Mouse (Mus musculus): ENCODE results near the gene Tubd1.

DNA sequence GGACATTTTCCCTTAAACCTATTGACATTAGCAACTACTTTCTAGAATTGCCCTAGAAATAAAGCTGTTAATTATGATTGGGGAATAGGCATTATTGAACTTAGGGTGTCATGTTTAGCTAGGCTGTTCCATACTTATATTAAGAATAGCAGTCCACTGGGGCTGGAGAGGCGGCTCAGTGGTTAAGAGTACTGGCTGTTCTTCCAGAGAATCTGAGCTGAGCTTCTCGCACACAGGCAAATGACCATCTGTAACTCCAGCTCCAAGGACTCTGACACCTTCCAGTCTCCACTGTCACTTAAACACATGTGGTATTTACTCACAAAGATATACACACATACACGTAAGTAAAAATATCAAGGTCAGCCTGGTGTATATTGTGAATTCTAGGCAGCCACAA, 52.2 kb downstream of the Tubd1 start:
- no peak for TF ChIP-seq POLR2A (IDR thresholded peaks at IDR 0.05; ENCODE audit: insufficient read length, low read depth)
- no peak for TF ChIP-seq USF1 (IDR thresholded peaks at IDR 0.05; ENCODE audit: low read depth)
